Mouse (Mus musculus) ES-CJ7 (cell line): ENCODE measurements at regions not wholly inside any gene's neighbourhood (a gene's known extent, or its start where the extent isn't known, plus 50 kb on each side); places are given as distances from the start of the nearest gene placed in this dataset.
"Not testable (repeated sequence)": the region's sequence is repeated elsewhere in the genome, so short reads cannot be mapped to it uniquely, and the experiment has no call there.

Experiments used
- DNase-seq: peaks from one replicate; pipeline ENCODE4 v3.0.0; 2011; ENCODE audit warnings: low read depth, low spot score

DNA sequence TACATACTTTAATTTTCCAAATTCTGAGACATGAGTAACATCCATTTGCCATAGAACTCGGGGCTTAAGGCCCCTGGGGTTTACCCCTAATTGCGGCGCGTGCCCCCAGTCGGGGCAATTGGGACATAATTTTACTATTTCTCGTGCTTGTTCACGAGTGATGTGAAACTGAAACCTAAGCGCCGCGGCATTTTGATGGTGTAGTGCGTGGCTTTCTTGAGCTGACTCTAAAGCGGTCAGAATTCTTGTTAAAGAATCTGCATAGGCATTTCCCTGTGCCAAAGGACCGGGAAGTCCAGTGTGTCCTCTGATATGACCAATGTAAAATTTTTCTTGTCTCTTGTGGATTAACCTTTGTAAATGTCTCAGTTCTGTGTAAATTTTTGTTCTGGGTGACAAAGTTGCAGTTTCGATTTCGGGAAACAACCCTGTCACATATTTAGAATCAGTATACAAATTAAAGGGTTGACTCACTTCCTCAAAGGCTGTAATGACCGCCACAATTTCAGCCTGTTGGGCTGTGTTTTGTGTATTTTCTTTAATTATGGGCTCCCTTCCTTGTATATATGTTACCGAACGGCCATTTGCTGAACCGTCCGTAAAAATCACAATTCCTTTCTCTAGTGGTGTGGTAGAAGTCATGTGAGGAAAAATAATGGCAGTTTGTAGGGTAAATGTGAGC lies 1037.6 kb upstream of the Sel1l start:
- DNase-seq, result not testable (repeated sequence)

DNA sequence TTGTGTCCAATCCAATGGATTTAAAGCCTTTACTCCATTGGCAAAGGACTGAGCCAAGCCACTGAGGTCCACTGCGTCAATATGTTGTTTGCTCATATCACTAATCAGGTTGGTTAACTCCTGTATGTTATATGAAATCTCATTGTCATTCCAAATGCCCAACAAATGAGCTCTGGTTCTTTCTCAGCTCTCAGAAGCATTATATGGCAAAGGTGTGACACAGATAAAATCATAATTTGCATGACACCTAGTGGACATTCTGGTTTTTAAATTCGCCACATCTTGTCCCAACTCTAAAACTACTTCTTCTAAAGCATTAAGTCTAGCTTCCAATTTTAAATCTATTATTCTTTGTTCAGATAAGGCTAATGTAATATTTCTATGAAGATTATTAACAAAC lies 1035.1 kb upstream of the Sel1l start:
- not testable (repeated sequence) for DNase-seq

DNA sequence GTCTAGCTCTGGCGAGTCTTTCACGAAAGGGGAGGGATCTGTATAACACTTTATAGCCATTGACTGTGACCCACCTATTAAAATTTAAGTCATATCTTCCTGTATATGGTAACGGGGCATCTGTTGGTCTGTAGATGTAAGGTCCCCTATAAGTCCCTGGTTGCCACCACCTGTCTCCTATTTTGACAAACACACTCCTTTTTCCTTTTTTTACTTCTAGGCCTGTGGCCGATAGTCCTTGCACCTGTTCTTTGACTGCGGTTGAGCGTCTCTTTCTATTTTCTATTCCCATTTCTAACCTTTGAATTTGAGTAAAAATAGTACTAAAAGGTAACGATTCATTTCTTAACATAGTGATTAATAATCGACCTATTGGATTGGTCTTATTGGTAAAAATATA lies 1034.1 kb upstream of the Sel1l start:
- DNase-seq, result not testable (repeated sequence)

DNA sequence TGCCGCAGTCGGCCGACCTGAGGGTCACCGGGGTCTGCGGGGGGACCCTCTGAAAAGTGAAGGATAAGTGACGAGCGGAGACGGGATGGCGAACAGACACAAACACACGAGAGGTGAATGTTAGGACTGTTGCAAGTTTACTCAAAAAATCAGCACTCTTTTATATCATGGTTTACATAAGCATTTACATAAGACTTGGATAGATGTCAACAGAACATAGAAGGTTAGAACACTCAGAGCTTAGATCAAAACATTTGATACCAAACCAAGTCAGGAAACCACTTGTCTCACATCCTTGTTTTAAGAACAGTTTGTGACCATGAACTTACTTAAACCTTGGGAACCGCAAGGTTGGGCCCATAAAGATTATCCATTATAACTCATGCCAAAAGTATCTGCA lies 1033.6 kb upstream of the Sel1l start:
- not testable (repeated sequence) for DNase-seq

DNA sequence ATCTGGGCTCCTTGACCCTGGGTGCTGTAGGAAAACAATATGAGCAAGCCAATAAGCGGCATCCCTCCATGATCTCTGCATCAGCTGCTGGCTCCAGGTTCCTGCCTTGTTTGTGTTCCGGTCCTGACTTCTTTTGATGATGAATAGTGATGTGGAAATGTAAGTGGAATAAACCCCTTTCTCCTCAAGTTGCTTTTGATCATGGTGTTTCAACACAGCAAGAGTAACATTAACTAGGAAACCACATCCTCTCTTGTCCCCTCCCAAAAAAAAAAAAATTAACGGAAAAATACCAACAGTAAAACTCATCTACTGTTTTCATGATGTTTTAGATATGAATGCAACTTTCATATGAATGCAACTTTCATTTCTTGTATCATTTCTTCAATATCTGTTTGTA lies 1024.6 kb upstream of the Sel1l start:
- no peak for DNase-seq

DNA sequence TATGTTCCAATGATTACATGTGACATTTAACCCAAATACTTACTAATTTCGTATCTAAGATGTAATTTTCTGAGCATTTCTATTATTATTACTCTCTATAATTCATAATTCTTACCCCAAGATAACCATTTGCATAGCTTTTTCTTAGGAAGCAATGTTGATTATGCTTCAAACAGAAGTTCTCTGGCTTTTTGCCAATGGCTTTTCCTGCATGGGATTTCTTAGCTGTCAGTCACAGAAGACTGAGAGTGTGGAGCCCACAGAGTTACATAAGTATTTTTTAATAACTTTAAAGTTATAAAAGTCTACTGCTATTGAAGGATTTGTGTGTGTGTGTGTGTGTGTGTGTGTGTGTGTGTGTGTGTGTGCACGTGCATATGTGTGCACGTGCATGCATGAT lies 1020.4 kb upstream of the Sel1l start:
- DNase-seq, result no peak

DNA sequence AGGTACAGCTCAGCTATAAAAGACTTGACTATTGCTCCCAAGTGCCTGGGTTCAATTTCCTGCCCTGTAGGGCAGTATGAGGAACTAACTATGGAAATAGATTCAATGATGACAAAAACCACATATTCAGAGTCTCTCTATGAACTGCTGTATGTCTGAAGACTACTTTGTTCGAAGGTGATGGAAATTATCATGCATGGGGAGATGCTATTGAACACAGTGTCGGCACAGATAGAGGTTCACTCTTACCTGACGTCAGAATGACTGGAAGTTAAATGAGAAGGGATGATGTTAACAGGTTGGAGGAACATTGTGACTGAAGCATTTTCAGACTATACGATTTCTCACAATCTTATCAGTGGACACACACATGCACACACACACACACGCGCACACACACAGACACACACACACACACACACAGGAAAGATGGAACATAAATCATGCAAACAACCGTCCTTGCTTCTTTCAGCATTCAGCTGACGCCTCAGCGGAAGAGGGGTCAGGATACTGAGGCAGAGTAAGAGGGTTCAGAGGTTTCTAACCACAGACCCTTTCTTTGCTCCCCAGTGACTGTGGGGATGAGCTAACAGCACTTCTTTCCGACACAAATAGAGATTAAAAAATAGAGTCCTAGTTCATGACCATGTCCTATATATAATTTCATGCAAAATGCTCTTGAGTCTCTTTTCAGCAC lies 974.3 kb upstream of the Sel1l start:
- no peak for DNase-seq

DNA sequence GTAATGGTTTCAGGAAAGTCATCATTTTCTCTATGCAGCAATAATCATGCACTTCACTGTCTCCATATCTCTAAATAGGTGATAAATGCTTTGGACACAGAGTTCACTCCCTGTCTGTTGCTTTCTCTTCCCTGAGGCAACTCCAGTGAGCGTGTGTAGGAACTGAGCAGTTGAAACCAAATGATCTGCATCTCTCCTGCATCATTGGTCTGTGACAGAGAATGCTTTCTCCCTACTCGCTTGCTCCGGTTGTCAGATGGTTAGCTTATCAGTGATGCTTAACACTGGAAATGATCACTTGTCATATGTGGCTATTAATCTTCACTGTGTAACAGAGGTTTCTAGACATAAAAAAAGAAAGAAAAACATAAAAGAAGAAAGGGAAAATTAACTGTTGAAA lies 969.7 kb upstream of the Sel1l start:
- DNase-seq, result no peak

DNA sequence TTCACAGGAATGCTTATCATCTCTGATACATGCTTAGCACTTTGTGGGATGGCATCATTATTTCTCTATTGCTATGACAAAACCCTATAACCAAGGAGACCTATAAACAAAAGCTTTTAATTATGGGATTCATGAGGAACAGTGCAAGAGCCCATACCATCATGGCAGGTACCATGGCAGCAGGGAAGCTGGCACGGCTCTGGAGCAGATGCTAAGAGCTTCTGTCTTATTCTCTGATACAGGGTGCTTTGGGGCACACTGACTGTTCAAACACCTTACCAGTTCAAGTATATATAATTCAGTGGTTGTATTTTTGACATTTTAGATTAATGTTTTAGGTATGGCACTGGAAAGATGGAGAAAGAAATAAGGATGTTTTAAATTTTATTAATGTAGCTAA lies 952.2 kb upstream of the Sel1l start:
- DNase-seq, result no peak

DNA sequence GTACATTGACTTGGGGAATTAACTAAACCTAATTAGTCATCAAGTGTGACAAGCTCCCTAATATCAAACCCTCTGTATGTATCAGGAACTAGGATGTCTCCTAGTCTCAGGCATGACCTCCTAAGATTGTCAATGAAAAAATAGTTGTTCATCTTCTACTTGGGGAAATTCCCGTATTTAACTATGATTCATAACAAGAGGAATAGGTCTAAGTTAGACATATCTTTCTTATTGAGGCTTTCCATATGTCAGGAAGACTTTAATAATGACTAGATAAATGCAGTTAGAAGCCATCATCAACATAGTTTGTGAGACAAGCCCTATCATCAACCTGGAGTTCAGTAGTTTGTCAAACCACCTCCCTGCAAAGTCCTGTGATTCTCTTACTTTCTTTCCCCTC lies 934.4 kb upstream of the Sel1l start:
- no peak for DNase-seq

DNA sequence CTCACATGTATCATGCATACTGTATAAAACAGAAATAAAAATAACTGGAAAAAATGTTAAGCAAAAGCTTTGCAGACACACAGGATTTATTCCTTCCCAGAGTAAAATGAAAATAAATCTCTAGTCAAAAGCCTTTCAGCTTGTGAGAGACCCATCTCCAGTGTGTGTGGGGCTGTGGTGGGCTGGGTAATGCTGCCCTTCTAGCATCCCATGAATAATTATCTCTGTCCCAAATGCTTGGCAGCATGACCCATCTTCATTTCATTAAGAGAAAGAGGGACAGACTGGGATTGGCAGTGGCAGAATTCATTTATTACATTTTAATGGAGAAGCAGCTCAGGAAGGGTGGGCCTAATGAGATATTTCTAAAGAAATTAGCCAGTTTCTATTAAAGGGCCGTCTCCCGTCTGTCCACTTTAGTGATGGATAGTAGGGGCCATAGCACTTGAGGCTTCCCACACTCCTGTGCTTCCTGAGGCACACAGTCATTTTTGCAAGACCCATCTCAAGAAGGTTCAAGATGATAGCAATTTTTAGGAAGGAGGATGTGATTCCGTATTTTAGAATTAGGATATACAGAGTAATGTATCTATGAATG lies 930.8 kb upstream of the Sel1l start:
- DNase-seq, result no peak

DNA sequence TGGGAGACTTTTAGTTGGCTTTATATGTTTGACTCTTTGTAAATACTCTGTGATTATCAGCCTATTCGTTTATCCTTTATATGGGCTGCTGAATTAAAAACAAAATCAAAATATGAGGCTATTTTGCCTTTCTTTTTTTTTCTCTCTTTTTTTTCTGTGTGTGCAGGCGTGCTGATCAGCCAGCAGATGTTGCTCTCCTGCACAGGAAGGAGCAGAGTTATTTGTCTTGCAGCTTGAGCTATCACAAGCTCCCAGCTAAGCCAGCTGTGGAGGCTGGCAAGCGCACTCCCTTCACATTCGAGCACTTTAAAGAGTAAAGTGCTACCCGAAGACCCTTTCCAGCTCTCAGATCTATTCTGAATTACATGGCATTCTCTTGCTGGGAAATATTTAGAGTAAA lies 926.7 kb upstream of the Sel1l start:
- no peak for DNase-seq

DNA sequence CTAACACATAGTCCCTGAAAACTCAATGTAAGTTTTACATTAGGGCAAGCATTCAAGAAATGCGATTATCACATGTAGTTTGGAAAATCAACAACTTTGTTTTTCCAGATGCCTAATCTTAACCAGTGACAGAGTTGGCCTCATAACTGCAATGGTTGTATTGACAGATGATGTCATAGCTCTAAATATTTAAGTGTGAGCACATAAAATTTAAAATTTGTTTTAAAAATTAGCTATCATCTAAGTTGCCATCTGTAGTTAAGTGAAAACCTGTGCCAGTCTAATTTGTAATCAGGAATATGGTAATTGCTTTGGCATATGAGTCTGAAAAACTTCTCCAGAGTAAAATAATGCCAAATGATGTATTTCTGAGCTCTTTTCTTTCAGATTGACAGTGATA lies 899.6 kb upstream of the Sel1l start:
- DNase-seq, result no peak

DNA sequence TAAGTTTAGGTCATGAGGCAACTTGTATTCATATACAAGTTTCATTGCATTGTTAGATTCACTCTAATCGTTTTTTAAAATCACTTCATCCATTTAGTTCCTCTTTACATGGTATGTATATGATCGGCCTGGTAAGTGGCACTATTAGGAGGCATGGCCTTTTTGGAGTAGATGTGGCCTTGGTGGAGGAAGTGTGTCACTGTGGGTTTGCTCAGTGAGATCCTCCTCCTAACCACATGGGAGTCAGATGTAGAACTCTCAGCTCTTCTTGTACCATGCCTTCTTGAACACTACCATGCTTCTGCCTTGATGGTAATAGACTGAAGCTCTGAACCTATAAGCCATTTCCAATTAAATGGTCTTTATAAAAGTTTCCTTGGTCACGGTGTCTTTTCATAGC lies 891.9 kb upstream of the Sel1l start:
- DNase-seq, result no peak

DNA sequence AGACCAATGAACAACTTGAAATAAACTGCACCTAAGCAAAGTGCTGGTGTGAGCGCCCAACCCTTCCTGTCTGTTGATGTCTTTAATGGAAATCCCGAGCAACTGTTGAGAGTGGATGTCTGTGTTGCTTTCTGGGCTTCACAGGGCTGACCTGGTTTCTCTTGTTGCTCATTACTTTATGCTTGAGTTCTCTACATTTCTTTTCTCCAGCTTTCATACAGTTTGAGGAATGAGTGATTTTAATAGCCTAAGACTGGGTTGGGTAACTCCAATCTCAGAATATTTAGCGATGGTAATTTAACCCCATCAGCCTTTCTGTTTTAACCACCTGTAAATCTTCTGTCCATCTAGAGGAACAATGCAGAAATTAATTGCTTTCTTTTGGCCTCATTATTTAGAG lies 890.2 kb upstream of the Sel1l start:
- no peak for DNase-seq

DNA sequence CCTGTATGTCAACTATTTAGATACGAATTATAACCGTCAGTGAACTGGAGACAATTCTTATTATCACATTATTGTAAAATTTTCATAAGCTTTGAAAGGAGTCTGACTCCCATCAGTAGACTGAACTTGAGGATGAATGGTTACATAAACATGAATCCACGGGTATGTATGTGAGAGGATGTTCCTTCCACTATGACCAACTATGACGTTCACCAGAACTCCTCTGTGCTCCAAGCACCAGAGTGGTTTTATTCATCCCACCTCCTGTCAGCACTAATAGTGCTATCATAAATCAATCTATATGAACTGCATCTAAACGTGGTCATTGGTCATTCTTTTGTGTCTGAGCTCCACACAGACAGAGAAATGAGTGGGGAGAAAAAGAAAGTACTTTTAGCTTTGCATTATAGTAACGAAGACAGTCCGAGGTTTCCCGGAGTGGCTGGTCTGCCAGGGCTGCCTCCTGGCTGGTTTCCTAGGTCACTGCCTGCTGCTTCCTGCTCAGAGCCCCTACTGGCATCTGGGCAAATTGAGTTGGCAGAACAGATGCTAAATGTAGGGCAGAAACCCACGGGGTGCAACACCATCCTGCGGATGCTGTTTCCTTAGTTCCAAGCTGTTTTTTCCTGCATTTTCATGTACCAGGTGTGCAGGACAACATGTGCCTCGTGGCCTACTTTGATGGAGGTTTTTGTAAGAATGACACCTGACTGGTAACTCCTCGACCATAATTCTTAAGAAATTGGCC lies 888.8 kb upstream of the Sel1l start:
- no peak for DNase-seq

DNA sequence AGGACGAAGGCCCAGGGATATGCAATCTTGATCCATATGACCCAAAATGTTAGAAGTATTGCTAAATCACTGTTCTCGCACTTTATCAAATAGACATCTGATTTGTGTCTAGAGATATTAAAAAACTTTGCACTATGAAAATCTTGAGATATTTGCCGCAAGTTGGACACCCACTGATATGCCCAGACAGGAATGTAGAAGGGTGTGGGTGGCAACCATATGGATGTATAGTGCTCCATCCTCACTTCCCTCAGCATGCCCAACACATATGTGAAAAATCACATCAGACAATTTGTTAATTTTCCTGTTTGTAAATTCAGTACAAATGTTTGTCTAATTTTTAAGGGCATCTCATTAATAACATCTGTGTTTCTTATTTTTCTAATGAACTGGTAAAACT lies 874.1 kb upstream of the Sel1l start:
- DNase-seq, result no peak

DNA sequence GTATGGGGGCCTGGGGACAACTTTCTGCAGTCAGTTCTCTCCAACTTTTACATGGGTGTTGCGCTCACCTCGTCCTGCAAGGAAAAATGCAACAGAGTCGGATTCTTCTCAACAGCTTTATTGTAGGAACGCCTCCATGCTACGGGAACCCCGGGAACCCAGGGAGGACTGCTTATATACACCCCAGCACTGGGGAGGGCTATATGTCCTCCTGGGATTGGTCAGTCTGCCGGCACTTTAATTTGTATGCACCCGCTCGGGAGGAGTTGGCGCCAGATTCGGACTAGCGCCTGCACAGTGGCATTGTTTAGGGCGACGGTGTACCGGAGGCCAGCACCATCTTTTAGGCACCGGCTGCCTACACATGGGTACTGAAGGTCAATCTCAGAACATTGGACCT lies 864.5 kb upstream of the Sel1l start:
- no peak for DNase-seq

DNA sequence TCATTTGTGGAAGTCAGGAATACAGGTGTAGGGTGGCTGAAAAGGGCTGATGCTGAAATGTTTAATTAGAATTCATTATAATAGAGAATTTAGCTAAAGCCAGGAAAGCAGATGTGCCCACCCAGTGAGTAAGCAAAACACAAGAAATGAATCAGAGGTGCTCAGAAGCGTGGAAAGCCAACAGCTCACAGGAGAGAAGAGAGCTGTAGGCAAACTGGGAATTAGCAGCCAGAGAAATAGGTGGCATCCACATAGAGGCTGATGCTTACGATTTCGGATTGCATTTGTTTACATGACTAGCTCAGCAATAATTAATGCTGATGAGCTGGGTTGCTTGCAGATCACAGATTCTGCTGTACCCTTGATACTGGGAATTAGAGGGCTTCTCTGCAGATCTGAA lies 859.5 kb upstream of the Sel1l start:
- DNase-seq, result no peak

DNA sequence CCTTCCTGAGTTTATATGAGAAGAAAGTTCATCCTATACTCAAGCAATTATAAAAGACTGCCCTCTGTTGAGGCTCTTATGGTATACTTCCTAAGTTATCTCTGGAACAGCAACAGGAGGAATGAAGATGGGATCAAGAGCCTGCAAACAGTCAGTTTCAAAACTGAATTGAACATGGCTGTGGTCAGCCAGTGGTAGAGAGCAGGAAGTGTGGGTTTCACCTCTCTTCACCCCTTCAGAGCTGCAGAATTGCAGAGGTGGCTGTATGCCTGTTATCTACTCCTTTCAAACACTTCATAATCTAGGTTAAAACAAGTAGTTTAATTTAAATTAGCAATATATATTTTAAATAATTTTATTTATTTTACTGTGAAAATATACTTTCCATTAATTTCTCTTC lies 854.8 kb upstream of the Sel1l start:
- DNase-seq, result no peak

DNA sequence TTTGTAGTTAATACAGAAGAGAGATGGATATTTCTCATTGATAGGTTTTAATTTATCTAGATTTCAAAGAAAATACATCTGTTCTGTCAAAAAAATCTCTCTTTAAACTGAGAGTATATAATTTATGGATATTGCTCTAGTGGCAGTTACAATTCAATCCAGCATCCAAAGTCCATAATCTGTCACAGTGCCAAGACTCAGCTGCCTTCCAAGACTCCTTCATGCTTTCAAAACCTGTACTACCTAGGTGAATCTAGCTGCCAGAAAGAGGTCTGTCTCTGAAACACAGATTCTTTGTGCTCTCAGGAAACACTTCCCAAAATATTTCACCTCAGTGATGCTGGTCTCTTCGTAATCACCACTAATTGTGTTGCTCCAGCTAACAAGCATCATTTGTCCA lies 844.0 kb upstream of the Sel1l start:
- no peak for DNase-seq

DNA sequence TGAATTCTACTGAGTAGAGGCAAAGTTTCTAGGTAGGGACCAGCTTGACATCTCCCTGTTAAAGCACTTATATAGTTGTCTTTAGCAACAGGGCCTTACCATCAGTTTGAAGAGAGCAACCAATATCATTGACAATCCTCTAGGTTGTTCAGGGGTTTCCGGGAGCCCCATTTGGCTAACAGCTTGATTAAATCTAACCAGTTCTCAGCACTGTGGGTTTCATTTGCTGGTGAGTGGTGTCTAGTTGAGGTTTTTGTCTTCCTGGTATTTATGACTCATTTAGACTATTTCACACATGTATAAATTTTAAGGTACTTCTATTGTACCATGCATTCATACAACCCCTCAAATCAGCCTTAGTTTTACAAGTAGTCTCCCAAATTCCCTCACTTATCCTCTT lies 823.4 kb upstream of the Sel1l start:
- DNase-seq, result no peak

DNA sequence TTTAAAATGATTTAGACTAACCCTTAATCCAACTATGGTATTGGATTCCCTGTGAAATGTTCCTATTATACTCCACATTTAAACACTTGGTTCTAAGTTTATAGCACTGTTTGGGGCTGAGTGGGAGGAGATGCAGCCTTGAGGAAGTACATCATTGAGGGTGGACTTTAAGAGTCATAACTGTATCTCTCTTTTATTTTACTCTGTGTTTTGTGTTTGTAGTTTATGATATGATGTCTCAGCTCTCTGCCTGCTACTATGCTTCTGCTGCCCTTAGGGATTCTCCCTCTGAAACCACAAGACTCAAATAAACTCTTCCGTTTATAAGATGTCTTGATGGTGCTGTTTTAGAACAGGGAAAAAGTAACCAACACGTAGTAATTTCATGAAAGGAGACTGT lies 797.7 kb upstream of the Sel1l start:
- DNase-seq, result no peak
